Mouse (Mus musculus): ENCODE measurements at regions not wholly inside any gene's neighbourhood (a gene's known extent, or its start where the extent isn't known, plus 50 kb on each side); places are given as distances from the start of the nearest gene placed in this dataset.

DNA sequence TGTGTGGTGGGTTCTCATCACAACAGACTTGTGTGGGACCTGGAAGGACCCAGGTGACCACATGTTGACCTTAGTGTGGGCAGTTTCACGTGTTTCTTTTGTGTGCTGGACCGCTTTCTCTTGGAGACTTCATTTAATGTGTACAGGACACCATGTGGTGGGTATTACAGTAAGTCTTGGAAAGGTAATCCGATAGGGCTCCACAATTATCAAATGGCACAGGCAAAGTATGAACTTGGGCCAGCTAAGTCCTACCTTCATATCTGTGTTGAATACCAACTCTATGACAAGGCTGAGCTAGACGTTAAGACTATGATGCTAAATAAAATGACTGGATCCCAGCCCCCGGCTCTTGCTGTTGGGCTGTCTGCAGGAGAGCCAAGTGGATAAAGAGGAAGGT is 173.5 kb downstream of the 1500009L16Rik start:
- no peak for DNase-seq (ENCODE audit: low spot score)

DNA sequence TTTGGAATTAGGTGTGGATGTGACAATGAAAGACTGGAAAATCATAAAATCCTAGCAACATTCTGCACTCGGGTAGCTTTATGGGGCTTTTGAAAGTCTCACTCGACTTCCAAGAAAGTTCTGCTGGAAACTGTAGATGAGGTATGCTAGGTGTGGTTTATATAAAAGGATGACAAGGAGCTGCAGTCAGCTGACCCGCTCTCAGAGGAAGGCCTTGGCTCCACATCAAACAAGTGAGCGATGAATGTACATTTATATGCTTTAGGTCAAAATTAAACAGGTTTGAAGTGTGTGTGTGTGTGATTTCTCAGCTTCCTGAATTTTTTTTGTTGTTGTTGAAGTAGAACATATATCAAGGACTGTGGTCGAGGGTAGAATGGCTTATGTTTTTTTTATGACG is 174.9 kb downstream of the 1500009L16Rik start:
- no peak for DNase-seq (ENCODE audit: low spot score)

DNA sequence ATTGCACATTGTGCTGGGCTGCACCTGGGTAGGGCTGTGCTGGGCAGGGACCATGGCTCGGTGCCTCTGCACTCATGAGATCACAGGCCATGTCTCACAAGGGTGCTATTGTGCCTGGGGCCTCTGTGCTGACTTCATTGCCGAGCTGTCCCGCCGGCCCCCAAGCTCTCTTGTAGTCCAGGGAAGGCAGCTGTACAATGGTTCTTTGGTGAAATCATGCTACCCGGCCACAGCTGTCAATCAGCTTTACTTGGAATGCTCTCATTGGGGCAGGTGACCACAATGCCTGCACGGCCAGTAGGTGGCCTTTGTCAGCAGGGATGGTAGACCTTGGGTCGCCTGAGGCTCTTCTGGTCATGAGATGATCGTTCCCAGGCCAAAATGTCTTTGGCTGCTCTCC is 184.1 kb downstream of the 1500009L16Rik start:
- peak; percentile 37 for DNase-seq (ENCODE audit: low spot score)

DNA sequence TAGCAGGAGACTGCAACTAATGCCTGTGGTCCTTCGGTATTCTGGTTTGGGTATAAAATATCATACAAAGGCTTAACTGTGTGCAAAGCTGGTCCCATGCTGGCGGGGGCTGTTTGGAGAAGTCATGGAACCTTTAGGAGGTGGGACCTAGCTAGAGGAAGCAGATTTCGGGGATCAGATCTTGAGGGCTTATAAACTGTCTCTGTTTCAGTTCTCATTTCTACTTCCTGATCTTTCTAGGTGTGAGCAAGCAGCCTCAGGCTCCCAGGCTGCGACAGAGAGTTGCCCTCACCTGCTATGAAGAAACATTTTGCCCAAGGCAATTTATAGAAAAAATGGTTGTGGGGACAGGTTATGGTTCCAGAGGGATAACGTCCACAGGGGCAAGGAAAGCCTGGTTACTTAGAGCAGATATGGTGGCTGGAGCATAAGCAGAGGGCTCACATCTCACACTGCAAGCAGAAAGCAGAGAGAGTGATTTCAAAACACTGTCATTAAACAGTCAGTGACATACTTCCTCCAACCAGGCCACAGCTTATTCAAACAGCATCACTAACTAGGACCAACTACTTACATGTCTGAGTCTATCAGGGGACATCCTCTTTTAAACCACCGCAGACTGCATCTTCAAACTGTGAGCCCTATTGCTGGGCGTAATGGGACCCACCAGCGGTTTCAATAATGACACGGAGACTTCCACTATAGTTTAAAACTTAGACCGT is 188.1 kb downstream of the 1500009L16Rik start:
- no peak for DNase-seq (ENCODE audit: low spot score)

DNA sequence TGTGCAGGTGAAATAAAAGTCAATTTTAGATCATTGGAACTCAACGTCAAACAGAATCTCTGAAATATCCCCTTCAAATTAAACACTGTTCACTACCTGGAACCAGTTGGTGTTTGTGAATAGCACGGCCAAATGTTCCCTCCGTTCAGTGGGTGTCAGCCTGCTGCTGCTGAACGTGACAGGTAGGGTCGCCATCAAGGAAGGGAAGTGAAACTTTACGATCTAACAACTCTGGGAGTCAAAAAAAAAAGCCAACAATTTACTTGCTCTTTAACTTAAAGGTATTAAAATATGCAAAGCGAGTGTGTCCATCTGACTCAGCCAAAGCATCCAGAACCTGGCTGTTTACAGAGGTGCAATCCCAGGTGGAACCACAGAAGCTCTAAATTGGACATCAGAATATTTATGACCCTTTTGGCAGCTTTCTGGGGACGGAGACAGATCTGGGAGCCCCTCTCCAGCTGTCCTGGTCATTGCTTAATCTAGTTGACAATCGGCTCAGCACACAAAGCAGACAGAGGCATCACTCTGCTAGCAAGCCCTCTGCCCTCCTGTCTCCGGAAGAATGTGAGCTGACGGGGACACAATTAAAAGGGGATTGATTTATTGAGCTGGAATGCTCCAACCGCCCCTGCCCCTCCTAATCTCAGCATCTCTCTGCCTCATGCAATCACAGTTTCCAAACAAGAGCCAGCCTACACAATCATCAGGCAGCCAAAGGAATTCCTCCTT is 191.9 kb downstream of the 1500009L16Rik start:
- no peak for DNase-seq (ENCODE audit: low spot score)

DNA sequence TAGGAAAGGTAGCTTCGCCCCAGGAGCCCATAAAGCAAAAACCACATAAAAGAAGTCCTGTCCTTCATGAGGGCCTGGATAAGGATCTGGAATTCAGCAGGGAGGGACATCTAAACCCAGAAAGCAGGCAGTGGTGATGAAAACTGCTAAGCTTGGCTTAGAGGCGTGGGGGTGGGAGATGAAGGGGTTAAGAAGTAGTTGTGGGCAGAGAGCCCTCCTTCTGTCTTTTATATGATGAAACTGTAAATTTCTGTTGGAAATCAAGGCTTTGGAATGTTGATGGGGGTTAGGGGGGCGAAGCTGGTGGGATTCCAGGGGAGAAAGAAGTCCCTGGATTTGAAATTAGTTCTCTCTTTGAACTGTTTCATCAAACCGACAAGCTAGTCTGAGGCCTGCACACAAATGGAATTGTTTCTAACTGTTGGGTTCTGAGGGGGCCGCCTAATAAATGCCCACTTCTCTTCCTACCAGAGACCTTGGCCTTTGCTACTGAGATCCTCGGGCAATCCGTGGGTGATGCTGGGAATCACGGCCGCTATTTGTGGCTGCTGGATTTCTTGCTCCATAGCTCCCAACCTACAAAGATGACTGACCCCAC is 192.6 kb downstream of the 1500009L16Rik start:
- DNase-seq (ENCODE audit: low spot score): no peak

DNA sequence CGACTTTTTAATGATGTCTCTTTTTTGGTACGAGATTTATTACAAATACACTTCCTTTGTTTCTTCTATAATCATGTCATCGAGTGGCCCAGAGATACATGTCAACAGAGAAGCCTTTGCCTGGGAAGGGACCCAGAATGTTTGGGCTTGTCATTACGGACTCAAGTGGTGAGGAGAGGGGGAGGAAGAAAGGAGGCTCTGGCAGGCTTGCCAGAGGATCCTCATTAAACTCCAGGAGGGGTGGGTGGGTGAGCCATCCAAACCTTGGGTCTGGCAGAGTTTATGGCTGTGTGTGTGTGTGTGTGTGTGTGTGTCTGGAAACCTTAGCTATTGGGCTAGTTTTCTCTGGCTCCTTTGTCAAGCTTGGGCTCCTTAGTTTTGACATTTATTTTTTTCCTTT is 204.3 kb downstream of the 1500009L16Rik start:
- no peak for DNase-seq (ENCODE audit: low spot score)

DNA sequence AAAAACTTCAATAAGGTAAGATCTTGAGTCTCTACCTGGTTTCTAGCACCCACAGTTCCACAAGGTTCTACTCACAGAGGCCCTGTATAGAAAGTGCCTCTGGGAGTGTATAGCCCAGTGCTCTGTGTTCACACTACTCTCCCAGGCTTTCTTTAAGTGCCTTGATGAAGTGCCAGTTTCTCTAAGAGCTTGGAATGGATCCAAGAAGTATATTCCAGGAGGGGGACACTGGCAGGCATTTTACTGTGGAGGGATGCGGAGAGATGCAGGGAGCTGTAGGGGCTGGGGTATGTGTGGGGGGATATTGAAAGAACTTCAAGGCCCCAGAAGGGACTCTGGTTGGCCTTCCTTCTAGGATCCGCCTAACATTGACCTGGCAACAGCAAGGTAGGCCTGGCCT is 204.9 kb downstream of the 1500009L16Rik start:
- DNase-seq (ENCODE audit: low spot score): no peak

DNA sequence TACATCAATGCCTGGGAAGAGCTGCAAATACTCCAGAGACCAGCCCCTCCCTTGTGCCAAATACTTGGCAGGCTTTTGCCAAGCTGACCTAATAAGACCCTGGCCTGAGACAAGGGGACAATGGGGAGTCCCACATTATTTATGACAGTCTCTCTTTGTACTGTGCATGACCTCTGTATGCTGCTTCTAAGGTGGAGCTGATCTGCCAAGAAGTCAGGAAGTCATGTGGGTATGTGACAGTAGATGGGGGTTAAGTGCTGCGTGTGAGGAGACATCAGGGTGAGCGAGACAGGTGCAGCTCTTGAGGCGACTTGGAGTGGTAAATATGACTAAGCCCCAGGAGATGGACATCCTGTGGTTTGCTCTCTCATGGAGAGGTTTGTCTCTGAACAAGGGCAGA is 209.1 kb downstream of the 1500009L16Rik start:
- DNase-seq (ENCODE audit: low spot score): no peak

DNA sequence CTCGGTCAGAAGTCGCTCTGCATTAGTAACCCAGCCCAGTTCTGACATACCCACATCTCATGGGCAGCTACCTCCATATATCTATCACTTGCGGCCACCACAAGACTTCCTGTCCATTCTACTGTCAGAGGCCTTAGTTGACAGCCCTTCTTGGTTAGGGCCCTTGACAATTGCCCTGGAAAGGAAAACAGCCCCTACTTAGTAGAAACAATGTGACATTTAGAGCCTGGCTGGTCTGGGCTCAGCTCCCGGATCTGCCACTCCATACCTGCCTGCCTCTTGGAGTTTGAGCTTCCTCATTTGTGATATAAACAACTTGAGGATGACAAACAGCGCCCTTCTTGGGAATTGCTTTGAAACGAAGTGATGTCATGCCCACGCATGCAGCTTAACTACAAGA is 210.5 kb downstream of the 1500009L16Rik start:
- DNase-seq (ENCODE audit: low spot score): no peak

DNA sequence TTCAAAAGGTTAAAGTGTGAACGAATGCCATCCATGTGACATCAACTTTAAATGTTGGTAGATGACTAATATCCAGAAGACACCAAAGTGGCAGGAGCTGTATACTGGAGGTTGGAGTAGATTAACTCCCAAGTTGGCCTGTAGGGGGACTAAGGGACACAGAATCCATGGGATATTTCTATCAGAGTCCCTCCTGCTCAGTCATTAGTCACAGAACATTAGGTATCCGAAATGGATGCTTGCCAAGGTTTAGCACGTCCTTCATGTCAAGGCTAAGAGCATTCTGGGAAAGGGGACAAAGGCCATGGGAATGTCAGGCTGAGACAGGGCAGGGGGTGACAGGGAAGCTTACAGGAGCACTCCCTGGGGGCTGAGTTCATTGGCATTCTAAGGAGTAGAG is 211.8 kb downstream of the 1500009L16Rik start:
- DNase-seq (ENCODE audit: low spot score): no peak

DNA sequence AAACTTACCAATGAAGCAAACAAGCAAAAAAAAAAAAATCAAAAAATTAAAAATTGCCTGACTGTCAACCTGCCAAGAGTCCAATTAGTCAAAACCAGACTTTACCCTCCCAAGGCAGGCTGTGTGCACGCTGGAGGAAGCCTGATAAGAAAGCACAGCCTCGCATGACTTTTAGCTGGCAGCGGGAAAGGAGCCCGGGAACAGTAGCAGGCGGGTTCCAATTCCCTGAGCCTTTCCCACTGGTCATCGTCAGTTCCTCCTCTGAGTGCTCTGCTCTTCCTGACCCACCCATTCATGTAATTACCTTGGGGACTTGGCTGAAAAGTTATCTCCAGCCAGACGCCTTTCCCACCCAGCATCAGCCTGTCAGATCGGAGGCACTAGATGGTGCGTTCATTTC is 214.5 kb downstream of the 1500009L16Rik start:
- DNase-seq (ENCODE audit: low spot score): no peak

DNA sequence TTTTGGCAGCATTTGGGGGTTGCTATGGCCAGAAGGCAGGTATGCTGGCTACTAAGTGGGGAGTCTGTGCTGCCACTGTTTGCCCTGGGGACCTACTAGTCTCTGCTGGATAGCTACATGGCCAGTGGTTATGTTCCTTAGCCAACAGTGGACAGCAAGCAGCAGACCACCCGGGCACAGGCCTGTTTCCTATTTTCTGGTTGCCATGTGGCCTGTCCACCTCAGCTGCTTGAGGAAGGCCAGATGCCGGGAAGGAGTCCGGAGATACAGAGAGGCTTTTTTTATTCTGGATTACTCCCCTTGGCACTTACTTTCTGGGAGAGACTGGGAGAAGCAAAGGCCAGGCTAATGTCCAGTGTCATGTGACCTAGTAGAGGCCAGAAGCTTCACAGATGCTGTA is 219.4 kb downstream of the 1500009L16Rik start:
- no peak for DNase-seq (ENCODE audit: low spot score)

DNA sequence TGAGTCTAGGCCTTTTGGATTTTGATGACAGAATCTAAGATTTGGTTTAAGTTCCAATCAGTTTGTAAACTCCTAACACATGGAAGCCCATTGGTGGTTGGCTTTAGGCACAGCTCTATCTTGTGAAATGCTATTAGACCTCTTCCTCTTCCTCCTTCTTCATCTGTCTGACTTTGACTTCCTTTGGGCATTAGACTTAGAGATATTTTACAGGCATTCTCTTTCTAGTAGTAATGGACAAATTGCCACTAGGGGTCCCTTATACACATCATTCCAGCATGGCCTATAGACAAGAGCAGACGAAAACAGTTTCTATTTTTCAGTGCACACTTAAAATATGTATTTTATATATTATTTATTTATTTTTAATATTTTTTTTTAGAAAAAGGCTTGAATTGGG is 221.5 kb downstream of the 1500009L16Rik start:
- no peak for DNase-seq (ENCODE audit: low spot score)

DNA sequence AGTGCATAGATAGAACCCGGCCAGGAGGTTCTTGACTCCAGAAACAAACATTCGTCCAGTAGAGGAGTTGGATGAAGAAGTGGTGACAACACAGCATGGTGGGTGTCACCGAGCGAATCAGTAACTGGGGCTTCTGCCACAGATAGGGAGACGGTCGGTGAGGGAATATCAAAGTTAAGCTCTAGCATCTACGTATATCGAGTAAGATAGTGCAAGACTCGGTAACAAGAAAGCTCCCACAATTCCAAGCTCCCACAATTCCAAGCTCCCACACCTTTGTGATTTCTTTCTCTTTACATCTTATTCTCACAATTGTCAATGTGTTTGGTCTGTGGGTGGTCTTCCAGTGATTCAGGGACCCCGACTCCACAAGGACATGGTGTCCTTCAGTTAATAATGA is 222.2 kb downstream of the 1500009L16Rik start:
- DNase-seq (ENCODE audit: low spot score): no peak

DNA sequence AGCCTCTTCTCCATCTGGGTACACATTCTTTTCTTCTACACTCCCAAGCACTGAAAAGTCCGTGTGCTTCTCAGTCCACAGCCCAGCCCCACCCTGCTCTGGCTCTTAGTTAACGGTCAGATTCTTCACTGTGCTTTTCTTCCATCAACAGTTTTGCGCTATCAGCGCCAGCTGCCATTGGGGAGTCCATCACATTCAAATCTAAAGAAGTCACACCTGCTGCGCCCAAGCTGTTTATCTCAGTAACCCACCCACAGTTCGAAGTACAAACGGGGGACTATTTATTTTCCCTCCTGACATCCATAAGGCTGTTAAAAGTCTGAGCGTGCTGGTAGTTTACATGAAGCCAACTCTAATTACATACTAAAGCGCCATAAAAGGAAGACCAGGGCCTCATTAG is 222.8 kb downstream of the 1500009L16Rik start:
- DNase-seq (ENCODE audit: low spot score): no peak

DNA sequence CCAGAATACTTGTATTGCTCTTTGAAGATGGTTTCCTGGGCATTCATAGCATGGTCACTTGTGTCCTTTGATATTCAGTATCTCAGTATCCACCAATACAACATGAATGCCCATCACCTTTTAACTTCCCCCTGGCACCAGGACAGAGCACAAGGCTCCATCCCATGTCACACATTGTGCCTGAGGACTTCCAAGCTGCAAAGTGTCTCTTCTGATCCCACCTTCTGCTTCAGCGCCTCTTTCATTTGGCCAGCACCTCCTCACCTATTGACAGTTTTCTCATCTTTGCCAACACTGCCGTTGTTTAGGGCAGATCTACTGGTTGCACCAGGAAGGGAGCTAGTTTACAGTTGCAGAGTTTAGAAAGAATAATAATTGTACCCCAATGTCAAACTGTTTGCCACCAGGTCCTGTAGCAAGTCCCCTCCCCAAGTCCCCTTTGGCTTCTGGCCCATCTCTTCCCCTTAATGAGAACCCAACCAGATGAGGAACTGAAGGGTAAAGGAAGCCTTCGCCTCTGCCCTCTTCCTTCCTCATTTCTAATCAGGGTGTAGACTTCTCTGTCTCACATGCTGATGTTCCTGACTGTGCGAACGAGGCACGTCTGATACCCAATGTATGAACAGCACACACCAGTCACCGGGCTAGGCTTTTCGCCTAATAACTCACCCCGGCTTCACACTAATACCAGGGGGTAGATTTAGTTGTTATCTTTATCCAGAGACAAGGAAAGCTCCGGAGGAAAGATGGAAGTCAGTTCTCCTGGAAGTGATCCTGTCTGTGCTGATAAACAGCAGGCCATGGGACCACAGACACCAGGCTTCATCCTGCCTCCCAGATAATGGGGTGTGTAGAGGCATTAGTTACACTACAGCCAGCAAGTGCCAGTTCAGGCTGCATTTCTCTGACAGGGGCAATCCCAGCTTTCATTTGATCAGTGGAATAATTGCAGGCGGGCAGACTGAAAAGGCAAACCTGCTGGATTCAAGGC is 223.8 kb downstream of the 1500009L16Rik start:
- DNase-seq (ENCODE audit: low spot score): no peak

DNA sequence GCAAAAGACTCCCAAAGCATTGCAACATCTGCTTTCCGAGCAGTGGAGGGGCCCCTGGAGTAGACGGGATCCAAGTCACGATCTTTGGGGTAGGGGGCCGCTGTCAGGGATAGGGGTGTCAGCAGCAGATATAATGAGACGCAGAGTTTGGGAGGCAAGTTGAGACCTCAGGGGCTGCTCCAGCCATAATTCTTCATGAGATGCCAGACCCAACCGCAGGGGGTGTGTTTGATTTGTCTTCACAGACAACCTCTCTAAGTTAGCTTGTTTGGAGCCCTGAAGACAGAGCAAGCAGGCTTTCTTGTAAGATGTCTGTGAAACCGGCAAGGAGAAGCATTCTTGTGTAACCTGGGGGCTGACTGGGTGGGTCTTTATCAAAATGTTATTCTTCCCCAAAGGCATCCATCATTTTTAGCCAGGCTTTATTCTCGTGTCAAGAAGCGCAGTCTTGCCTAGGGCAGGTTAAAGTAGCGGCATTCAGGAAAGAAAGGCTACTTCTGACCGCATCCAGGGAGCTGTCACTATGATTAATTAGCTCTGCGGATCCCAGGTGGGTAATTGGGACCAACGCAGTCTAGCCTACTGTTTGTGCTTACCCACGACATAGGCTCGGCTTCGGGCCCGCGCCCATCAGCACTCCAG is 234.6 kb downstream of the 1500009L16Rik start:
- no peak for DNase-seq (ENCODE audit: low spot score)

DNA sequence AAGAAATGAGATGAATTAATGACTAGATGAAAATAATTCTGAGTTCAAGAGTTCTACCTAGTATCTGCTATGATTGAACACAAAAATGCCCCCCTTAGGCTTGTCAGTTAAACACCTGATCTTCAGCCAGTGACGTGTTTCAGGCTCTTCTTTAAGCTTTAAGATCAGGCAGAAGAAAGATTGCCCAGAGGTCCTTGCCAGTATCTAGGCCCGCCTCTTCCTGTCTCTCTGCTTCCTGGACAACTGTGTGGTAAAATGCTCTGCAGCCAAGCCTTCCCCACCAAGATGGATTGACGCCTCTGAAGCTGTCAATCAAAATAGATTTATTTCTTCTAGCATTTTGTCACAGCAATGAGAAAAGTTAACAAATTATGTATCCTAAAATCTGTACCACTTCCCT is 235.7 kb downstream of the 1500009L16Rik start:
- DNase-seq (ENCODE audit: low spot score): no peak

DNA sequence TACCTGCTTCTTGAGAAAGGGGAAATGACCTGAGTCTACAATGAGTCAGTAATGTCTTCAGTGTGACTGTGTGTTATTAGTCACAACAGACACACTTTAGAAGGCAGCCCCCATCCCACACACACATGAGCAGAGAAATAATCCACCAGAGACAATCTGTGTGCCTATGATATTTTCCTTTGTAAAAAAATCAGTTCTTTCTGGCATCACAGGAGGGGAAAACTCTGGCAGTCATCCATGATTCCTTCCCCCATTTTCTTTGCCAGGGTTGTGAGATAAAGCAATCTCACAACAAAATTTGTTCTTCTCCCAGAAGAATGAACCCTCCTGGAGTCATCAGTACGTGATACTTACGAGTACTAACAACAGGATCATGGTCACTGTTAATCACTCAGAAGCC is 236.2 kb downstream of the 1500009L16Rik start:
- DNase-seq (ENCODE audit: low spot score): no peak

DNA sequence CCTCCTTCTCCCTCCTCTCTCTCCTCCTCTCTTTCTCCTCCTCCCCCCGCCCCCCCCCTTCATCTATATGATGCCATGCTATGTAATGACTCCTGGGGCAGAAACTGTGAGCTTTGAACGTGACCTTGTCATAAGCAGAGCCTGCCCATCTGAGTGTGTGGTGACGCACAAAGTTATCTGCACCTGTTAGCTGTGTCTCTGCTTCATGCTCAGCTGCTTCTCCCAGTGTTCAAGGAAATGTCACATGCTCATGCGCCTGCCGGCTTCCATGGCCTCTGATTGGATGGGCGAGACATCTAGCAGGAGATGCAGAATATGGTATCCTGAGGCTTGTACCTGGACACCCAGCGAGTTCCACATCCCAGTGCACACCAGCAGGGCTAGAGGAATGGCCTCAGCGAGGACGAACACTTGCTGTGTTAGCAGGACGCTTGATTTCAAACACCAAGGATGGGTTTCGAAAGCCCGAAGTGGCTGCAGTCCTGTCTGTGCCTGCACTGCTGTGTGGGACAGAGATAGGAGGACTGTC is 240.6 kb downstream of the 1500009L16Rik start:
- DNase-seq (ENCODE audit: low spot score): no peak

Data from layer of hippocampus, adult 9-10 months (tissue).